Mouse (Mus musculus) bone marrow, adult 2 months (tissue): ENCODE data around the gene Ifit2.

Source experiments
- CTCF ChIP-seq: fragments of 200-500 bp; IDR thresholded peaks from 2 replicates; pipeline ENCODE4 v1.5.1; 2011; ENCODE audit warnings: low read length, control low read depth; ENCODE audit not compliant: control insufficient read depth, insufficient read depth
- POLR2A ChIP-seq: fragments of 200-500 bp; IDR thresholded peaks from 2 replicates; pipeline ENCODE4 v1.6.1; 2011; ENCODE audit warnings: low read depth, mild to moderate bottlenecking, control low read depth, low read length, borderline replicate concordance; ENCODE audit not compliant: control insufficient read depth

GRCm38 (mm10) chr19:34566178-34566784 is 15.8 kb downstream of the Ifit2 start:
- no peak for TF ChIP-seq POLR2A
- no peak for TF ChIP-seq CTCF
